ENCODE assay signal across 8 mouse cellular contexts in genomic region chr7:118929601-118930311, GRCm38 (mm10).
DNase-seq lines count a peak whose midpoint lies in the region; ATAC-seq lines count a peak whose summit lies in the region.

No protein-coding gene starts in this region.

- peak; percentile 91 for ATAC-seq in intestine, embryonic 16.5 days
- ATAC-seq in midbrain, embryonic 15.5 days (replicated peaks): no peak
- ATAC-seq in hindbrain, embryonic 12.5 days (ENCODE audit: low FRiP score): no peak

- peak; percentile 35 to 42 for DNase-seq in left cerebral cortex, adult 18-20 months (ENCODE audit: low spot score in 2 of 2)
- DNase-seq in left cerebral cortex, postnatal 4 days: no peak
- peak; percentile 75 for DNase-seq in adrenal gland, adult 8-10 months
- DNase-seq in gastrocnemius, adult 18-20 months (ENCODE audit: low spot score): peak; percentile 72
- DNase-seq in lung, postnatal 36 days: peak; percentile 75

- peak overlapping the region; percentile 29; the same call in 1 of the 2 replicates for H3K9ac ChIP-seq in intestine, embryonic 16.5 days (ENCODE audit: low read depth, low read length)
- no peak overlapping the region for H3K9ac ChIP-seq in midbrain, embryonic 15.5 days
- H3K9ac ChIP-seq in hindbrain, embryonic 12.5 days: no peak overlapping the region

- H3K36me3 ChIP-seq in intestine, embryonic 16.5 days (ENCODE audit: control insufficient read depth, insufficient read depth, low read length): no peaks in the 10 kb centered on the region
- no peaks in the 10 kb centered on the region for H3K36me3 ChIP-seq in midbrain, embryonic 15.5 days (replicated peaks)
- no peaks in the 10 kb centered on the region for H3K36me3 ChIP-seq in hindbrain, embryonic 12.5 days

- peak overlapping the region; percentile 25 for H3K4me2 ChIP-seq in intestine, embryonic 16.5 days (ENCODE audit: low read depth, low read length)
- no peak overlapping the region for H3K4me2 ChIP-seq in midbrain, embryonic 15.5 days
- H3K4me2 ChIP-seq in hindbrain, embryonic 12.5 days (replicated peaks): no peak overlapping the region

- H3K9me3 ChIP-seq in intestine, embryonic 16.5 days (ENCODE audit: control insufficient read depth, low read length): no peaks in the 10 kb centered on the region
- no peaks in the 10 kb centered on the region for H3K9me3 ChIP-seq in midbrain, embryonic 15.5 days
- H3K9me3 ChIP-seq in hindbrain, embryonic 12.5 days (replicated peaks): no peaks in the 10 kb centered on the region

- intact Hi-C loops in left cerebral cortex, postnatal 4 days (cut with DNase I): no loop called here

- 18% methylated on average over 16 of the region's 16 CpGs for WGBS in intestine, embryonic 16.5 days
- WGBS in midbrain, embryonic 15.5 days: 54% methylated on average over 16 of the region's 16 CpGs
- 44% methylated on average over 16 of the region's 16 CpGs for WGBS in hindbrain, embryonic 12.5 days

- peak overlapping the region; percentile 65; the same call in 1 of the 2 replicates for H3K27ac ChIP-seq in intestine, embryonic 16.5 days (ENCODE audit: low read length)
- H3K27ac ChIP-seq in midbrain, embryonic 15.5 days: no peak overlapping the region
- no peak overlapping the region for H3K27ac ChIP-seq in hindbrain, embryonic 12.5 days

- H3K4me3 ChIP-seq in intestine, embryonic 16.5 days (ENCODE audit: low read length): no peak overlapping the region
- no peak overlapping the region for H3K4me3 ChIP-seq in midbrain, embryonic 15.5 days
- H3K4me3 ChIP-seq in hindbrain, embryonic 12.5 days: no peak overlapping the region

- H3K4me1 ChIP-seq in intestine, embryonic 16.5 days (ENCODE audit: control insufficient read depth, insufficient read depth, low read length): peaks cover 10% of the 10 kb centered on the region
- H3K4me1 ChIP-seq in midbrain, embryonic 15.5 days: no peaks in the 10 kb centered on the region
- no peaks in the 10 kb centered on the region; the same call in 1 of the 2 replicates for H3K4me1 ChIP-seq in hindbrain, embryonic 12.5 days

- H3K27me3 ChIP-seq in intestine, embryonic 16.5 days (replicated peaks; ENCODE audit: control insufficient read depth, insufficient read depth, low read length): no peaks in the 10 kb centered on the region
- no peaks in the 10 kb centered on the region for H3K27me3 ChIP-seq in midbrain, embryonic 15.5 days (replicated peaks)
- H3K27me3 ChIP-seq in hindbrain, embryonic 12.5 days: no peaks in the 10 kb centered on the region
